Mouse (Mus musculus): ENCODE results near the gene Hapln3.

Hapln3 gene

GRCm38 (mm10) chr7:79079212-79079611, 51.6 kb downstream of the Hapln3 start:
- peak in 1 of 2 experiments; percentile 46 for DNase-seq (ENCODE audit: low spot score in 2 of 2)

- DNase-seq (ENCODE audit: low spot score in 2 of 2) = no peak
These were observed 62.6 kb downstream of the Hapln3 start for GRCm38 (mm10) chr7:79068231-79068630.

DNA sequence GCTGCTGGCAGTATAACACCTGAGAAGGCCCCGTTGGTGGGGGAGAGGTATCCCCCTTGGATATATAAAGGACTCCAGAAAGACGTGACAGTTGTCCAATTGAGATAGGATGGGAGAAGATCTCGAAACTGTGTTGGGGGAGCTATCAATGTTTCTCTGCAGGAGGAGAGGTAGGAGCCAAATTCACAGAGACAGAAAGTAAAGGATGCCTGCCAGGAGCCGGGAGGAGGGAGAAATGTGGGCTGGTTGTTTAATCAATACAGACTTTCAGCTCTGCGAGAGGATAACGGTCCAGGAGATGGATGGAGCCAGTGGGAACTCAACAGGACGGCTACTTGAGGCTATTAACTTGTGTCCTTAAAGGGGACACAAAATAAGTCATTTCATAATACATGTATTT, 63.4 kb downstream of the Hapln3 start:
- DNase-seq (ENCODE audit: low spot score in 2 of 2) = no peak

Measured in cerebellum, postnatal 4 days (tissue).